Mouse (Mus musculus) adrenal gland, postnatal 10 days (tissue): ENCODE data around the gene Zbtb48. TPM values are rescaled to one million over a fixed set of nuclear protein-coding genes. Genes with fewer than 3 reads are reported as not detected.

Experiments
- DNase-seq: peaks from one replicate; pipeline ENCODE4 v3.0.0; 2021; ENCODE audit warnings: mixed read lengths
- total RNA-seq, 2 experiments: library from RNA; stranded (reverse); gene quantifications; 2 replicates each; pipeline ENCODE4 v1.2.3; 2021

Gene Zbtb48
- total RNA-seq, 2 experiments from 2014 or later: 7.2 to 9.6 TPM

DNA sequence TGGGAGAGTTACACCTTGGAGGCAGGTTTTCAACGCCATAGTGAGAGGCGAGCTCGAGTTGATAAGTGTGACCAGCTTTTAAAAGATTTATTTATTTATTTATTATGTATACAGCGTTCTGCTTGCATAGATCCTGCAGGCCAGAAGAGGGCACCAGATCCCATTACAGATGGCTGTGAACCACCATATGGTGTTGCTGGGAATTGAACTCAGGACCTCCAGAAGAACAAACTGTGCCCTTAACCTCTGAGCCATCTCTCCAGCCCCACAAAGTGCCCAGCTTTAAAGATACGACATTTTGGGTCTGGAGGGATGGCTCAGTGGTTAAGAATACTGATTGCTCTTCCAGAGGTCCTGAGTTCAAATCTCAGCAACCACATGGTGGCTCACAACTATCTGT lies 1.6 kb upstream of the Zbtb48 start:
- no peak for DNase-seq

DNA sequence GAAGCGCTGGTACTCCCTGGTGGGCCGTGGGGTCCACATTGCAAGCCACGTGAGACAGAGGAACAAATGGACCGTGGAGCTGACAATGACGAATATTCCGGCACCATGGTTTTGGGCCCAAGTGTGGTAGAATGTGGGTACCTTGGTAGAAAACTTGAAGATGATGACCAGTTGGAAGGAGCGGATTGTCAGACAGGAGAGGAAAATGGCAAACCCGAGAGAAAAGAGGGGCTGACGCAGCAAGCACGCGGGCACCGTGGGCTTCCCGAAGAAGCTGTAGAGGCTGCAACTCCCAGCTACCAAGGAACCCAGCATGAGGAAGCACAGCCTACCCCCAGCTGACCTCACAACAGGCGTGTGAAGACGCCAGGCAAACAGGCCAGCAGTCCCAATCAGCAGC lies 985 bp upstream of the Zbtb48 start:
- no peak for DNase-seq

DNA sequence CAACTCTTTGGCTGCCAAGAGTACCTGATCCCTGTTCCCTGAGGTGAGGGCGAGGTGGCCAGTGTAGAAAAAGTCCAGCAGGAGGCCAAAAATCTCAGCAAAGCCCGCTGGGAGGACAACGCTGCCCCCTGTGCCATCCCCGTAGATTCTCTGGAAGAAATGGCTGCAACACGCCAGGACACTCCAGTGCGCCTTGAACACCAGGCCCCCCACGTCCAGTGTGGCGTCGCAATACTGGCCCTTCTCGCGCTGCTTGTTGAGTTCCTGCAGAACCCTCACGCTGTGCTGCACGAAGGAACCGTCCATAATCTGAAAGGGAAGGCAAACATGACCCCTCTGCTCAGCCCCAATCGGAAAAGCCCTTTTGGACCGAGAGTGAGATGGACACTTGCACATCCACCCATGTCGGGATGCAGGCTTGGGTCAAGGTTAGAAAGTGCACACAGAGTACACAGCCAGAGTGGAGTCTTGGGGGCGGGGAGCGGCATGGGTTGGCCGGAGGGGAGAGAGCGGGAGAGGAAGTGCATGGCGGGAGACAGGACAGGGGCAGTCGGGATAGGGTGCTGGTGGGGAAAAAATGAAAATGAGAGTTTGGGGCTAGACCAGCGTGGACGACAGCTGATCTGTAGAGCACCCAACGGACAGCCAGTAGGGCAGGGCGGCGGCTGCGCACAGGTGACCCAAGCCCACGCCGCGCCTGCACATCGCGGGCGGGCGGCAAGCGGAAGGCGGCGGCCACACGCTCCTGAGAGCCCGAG lies 541 bp downstream of the Zbtb48 start:
- DNase-seq: peak; percentile 66

DNA sequence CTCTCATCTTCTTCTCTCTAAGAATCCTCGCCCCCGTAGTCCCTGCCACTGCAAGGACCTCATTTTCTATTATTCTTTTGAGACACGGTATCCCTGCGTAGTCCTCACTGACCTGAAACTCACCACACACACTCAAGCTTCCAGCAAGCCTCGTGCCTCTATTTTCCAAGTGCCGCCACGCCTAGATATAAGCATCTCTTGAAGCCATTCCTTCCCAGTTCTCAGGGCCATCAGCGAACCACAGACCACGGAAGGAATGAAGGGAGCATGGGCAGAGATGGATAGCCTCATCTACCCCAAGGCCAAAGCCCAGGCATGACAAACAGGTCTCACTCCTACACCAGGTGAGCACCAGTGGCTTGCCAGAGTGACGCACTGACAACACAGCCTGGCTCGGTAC lies 2.9 kb downstream of the Zbtb48 start:
- DNase-seq: no peak

DNA sequence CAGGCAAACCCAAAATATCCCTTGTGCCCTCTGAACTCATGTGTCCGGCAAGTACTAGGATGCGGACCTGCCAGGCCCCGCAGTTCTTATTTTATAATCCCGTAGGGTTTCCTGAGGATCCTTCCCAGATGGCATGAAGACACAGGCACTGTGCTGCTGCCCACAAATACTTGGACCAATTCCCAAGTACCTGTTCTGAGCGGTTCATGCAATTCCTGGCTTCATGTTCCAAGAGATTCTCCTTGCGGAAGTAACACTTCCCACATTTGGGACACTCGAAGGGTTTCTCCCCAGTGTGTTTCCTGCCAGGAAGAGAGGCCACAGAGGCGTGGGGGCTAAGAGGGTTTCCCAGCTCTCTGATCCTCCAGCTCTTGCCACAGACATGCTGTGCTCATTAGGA lies 5.0 kb downstream of the Zbtb48 start:
- no peak for DNase-seq

DNA sequence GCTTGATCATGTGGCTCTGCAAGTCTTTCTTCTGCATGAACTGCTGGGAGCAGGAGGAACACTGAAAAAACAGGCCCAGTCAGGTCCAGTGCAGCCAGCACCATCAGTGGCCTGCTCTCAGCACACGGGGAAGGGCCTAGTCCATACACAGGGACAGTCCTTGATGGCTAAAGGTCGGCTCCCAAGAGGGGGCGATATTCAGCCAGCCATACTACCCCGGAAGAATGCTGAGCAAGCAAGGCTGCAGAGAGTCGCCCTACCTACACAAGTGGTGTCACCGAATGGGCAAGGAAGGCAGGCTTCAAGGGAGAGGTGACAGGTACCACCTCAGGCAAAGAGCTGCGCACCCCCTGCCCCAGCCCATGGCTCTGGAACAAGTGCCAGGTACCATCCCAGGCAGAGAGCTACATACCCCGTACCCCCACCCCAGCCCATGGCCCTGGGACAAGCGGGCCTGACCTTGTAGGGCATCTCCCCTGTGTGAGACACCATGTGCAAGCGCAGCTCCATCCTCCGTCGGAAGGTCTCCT lies 5.8 kb downstream of the Zbtb48 start:
- DNase-seq: no peak

DNA sequence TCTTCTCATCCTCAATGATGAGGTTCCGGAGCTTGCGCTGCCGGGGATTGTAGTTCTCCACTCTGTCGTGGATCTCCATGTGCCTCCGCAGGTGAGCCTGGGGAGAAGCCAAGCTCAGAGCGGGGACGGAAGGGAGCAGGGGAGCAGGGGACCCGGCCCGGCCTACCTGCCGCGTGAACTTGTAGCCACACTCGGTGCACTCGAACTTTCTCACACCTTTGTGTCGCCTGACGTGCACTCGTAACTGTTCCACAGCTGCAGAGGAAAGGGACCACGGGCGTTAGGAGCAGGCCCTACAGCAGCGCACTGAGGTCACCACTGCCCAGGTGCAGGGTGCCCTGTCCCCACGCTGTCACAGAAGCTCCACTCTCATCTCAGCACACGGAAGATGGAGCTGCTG lies 7.4 kb downstream of the Zbtb48 start:
- no peak for DNase-seq

DNA sequence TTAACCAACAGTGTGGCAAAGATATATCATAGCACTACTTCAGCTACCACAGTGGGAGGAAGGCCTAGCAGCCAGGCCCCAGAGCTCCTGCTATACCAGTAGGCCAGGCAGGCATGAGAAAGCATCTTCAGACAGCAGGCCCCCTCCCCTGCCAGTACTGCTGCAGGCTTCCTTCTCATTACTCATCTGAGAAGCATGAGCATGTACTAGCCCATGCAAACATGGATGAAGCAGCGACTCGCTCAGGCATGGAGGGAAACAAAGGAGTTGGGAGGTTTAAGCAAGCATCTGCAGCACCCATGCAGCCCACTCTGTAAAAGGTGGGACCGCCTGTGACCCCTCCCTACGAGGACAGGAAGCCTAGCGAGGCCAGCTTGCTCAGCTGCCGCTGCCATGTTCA lies 8.4 kb downstream of the Zbtb48 start:
- DNase-seq: no peak

DNA sequence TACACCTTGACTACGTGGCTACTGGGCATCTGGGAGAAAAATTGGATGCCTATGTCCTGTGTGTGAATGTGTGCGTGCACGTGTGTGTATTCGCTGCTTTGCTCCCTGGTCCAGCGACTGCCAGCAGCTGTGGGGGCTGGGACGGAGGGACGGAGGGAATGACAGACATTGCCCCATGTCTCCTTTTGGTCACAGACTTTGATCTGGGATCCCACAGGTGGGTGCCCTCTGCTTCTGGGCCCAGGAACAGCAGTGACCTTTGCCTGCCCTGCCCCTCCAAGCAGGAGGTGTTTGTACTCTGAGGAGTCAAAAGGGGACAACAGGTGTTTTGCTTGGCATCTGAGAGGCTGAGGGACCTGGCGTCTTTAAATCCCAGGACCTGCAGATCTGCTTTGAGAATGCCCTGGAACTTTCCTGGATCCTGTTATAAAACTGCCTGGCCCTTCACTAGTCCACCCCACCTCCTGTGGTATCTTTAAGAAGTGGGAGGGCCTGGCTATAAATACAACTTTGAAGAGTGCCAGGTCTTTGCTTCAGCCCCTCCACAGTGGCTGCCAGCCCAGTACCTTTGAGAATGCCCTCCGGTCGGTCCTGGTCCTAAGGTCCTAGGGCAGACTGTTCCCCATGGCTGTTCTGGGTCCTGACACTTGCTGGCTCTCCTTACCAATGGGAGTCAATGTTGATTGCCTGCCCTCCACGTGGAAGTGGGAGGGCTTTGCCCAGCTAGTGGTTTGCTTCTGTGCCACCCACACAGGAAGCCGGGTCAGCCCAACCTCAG lies 14.2 kb downstream of the Zbtb48 start:
- DNase-seq: no peak

DNA sequence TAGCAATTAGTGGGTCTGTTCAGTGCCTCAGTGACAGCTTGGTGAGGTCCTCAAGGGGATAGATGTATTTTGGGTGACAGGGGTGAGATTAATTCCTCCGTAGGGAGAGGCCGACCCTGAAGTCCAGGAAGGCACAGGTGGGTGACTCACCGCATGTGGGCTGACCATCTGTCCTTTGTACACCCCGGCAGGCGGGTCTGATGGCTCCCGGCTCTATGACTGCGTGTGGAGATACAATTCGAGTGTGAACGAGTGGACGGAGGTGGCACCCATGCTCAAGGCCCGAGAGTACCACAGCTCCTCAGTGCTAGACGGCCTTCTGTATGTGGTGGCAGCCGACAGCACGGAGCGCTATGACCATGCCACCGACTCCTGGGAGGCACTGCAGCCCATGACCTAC lies 15.4 kb downstream of the Zbtb48 start:
- no peak for DNase-seq

DNA sequence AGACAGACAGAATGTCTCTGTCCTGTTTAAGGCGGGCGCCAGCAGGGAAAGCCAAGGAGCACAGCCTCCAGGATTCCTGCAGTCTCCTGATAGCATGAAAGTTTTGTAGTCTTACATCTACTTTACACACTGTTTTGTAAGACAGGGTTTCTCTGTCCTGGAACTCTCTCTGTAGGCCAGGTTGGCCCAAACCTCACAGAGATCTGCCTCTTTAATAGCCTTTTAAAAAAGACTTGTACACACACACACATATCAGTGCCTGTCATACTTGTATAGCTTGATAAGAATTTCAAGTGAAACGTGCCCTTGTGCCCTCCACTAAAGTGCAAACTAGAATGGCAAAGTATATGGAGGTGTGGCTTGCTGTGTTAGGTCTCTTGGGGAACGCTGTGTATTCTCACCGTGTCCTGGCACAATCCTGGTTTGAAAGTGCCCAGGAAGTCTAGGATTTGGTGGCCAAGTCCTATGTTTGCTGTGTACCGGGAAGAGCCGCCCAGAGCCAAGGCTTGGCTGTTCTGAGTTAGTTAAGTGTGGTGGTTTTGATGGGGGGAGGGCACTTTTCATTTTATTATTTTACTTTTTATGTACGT lies 16.2 kb downstream of the Zbtb48 start:
- DNase-seq: no peak

DNA sequence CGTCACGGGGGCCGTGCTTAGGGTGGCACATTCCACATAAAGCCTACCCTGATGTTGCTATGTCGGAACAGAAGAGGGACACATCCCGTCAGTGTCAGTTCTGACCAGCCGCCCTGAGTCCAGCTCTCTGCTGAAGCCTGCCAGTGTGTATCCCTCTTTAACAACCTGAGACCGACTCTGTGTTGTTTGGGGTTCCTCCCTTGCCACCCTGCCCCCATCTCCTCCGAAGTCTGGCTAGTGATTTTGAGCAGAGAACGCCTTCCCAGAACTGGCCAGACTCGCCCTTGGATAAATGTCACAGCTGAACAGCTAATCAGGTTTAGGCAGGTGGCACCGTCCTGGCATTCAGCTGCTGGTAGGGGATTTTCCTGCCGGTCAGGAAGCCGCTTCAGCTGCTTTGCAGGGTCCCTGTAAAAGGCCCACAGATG lies 16.8 kb downstream of the Zbtb48 start:
- peak; percentile 28 for DNase-seq

DNA sequence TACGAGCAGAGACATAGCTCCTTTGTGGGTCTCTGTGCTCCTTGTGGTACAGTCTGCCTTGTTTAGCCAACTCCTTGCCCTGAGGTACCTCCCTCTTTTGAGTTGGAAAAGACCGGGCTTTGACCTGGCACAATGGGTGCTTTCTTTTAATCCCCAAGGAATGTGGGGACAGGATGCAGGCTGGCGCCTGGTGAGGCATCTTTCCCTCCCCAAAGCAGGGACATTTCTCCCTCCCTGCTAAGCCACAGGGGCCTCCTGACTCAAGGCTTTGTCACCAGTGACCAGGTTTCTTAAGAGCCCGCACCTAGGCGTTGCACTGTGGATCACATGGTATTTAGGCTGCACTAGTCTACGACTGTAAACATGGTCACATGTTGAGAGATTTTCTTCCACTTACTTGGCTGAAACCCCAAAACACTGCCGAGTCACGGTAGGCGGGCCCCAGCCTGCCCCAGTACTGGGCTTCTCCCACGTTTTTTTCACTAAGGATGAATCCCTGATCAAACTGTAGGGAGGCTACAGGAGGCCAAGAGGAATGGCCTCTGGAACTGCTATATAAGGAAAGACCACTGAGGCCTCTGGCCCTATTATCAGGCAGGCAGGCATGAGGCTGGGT lies 17.3 kb downstream of the Zbtb48 start:
- DNase-seq: peak; percentile 66

DNA sequence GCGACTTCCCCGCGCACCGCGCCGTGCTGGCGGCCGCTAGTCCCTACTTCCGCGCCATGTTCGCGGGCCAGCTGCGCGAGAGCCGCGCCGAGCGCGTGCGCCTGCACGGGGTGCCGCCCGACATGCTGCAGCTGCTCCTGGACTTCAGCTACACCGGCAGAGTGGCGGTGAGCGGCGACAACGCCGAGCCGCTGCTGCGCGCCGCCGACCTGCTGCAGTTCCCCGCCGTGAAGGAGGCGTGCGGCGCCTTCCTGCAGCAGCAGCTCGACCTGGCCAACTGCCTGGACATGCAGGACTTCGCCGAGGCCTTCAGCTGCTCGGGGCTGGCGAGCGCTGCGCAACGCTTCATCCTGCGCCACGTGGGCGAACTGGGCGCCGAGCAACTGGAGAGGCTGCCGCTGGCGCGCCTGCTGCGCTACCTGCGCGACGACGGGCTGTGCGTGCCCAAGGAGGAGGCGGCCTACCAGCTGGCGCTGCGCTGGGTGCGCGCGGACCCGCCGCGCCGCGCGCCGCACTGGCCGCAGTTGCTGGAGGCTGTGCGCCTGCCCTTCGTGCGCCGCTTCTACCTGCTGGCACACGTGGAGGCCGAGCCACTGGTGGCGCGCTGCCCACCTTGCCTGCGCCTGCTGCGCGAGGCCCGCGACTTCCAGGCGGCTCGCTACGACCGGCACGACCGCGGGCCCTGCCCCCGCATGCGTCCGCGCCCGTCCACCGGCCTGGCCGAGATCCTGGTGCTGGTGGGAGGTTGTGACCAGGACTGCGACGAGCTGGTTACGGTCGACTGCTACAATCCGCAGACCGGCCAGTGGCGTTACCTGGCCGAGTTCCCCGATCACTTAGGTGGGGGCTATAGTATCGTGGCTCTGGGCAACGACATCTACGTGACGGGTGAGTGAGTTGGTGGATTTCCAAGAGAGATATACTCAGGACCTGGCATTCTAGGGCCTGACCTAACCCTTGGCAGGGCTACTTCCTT lies 18.1 kb downstream of the Zbtb48 start:
- peak; percentile 77 for DNase-seq

DNA sequence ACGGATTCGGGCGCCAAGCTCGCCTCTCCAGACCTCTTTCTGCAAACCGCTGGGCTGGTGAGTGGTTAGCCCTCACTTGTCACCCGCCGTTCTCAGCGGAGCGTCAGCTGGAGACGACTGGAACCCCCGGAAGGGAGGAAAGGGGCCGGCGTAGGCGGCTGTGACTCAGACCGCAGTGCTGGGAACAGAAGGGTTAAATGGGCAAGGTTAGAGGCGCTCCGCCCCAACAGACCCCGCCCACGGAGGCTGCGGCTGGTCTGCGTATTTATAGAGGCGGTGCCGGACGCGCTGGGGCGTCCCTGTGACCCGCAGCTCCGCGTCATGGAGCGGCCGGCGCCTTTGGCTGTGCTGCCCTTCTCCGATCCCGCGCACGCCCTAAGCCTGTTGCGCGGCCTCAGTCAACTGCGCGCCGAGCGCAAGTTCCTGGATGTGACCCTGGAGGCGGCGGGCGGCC lies 18.8 kb downstream of the Zbtb48 start, which contains the start of gene Klhl21:
Gene Klhl21, plus strand, starts transcription at position 182 of the 454 bp plus-strand sequence.
- DNase-seq: peak; percentile 97

DNA sequence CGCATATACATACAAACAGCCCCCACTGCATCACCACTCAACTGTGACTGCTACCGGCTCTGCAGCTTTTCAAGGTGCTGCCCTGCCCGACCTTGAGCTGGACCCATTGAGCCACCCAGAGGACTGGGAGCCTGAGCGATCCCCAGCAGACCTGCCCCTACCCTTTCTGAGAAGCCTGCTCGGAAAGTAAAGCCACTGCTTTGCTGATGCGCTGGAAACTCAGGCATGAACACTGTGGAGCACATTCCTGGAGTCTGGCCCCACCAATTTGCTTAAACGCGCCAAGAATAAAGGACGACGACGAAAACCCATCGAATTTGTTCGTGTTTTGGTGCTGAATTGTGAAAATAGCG lies 19.3 kb downstream of the Zbtb48 start:
- DNase-seq: peak; percentile 27

DNA sequence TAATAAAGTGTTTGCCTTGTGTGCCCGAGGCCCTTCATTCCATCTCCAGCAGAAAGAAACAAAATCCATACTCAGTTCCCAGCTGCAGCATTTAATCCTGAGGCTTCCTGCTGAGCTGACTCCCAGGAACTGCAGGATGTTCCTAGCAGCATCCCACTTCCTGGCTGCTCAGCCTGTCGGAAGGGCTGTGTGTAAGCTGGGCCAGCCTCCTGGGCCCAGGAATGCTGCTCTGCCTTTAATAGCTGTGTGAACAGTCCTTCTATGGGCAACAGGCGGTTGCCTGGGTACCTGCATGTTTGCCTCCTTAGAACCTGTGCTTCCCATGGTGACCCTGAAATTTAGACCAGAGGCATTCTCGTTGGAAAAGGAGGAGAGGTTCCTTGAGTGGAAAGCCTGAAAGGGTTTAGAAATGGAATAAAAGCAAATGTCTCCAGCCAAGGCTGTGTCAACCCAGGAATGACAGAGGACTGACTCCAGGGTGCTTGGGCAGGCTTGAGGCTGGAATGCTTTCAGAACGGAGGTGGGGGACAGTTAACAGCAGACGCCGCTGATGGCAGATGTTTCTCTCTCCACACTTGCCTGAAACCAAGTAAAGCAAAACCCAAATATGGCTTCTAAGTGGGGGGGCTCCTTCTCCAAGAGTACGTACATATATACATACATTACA lies 19.9 kb downstream of the Zbtb48 start:
- no peak for DNase-seq

DNA sequence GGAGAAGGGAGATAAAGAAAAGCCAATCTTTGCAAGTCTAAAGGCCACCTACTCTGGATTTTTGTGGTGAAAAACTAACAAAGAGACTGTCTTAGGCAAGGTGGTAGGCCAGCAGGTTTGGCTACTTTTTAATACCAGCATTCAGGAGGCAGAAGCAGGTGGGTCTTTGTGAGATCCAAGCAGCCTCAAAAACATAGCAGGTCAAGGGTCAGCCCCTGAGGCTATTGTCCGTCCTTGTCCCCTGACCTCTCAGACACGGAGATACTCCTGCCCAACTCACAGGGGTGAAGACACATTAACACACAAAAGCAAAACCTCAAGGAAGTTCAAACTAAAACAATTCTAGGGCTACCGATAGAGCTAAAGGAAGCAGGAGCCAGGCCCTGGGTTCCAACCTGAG lies 20.7 kb downstream of the Zbtb48 start:
- no peak for DNase-seq

DNA sequence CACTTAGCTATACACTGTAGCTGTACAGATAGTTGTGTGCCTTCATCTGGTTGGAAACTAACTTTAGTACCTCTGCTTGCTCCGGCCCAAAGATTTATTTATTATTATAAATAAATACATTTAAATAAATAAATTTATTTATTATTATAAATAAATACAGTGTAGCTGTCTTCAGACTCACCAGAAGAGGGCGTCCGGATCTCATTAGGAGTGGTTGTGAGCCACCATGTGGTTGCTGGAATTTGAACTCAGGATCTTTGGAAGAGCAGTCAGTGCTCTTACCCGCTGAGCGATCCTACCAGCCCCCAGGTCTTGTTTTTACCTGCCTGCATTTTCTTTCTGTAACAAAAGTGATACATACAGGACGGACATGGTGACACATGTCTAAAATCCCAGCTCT lies 21.3 kb downstream of the Zbtb48 start:
- DNase-seq: no peak

DNA sequence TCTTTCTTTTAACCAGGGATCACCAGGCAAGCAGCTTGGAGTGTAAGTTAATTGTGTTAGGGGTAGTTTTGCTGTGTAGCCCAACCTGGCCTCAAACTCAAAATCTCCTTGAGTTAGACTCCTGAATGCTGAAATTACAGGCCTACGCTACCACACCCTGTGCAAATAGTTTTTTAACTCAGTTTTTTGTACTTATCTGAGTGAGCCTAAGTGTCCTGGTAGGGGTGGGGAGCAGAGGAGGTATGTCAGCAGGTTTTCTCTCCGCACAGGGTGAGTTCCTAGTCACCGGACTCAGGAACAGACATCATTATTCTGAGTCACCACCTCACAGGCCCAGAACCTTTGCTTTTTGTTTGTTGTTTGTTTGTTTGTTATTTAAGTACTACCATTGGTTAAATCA lies 25.4 kb downstream of the Zbtb48 start:
- no peak for DNase-seq

DNA sequence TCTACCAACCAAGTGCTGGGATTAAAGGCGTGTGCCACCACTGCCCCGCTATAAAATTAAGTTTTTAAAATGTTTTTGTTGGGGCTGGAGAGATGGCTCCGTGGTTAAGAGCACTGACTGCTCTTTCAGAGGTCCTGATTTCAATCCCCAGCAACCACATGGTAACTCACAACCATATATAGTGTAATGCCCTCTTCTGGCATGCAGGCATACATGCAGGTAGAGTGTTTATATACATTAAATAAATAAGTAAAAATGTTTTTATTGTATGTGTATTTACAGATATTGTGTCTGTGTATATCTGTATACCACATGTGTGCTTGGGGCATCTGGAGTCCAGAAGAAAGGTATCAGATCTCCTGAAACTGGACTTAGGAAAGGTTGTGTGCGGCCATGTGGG lies 26.1 kb downstream of the Zbtb48 start:
- DNase-seq: no peak
